Mouse (Mus musculus): ENCODE results near the gene Trmt1l.

DNA sequence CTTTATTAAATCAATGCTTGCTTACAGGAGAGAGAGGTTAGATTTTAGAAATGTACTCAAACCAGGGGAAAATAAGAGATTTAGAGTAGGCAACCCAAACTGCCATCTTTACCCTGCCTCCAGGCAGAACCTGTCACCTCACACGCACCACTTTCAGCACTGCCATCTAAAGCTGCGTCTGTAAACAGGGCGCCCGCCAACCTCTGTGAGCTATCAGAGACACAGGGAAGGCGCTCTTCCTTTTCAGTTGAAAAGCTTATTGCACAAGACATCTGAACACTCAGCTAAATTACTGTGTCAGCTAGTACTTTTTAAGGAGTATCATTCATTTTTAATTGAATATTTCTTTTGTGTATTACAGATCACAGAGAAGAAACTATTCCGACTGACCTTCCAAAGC is 61.5 kb downstream of the Trmt1l start:
- TF ChIP-seq CTCF (IDR thresholded peaks at IDR 0.05 in 2 of 3, conservative IDR thresholded peaks at IDR 0.05 in 1 of 3; ENCODE audit: control insufficient read depth in 1 of 3, insufficient read depth in 1 of 3, low read depth in 2 of 3, low read length in 3 of 3, poor library complexity in 1 of 3, severe bottlenecking in 1 of 3) (no peak), NRF1 (IDR thresholded peaks at IDR 0.05; ENCODE audit: insufficient read depth, low read depth, low read length, poor library complexity, severe bottlenecking) (no peak), EP300 (IDR thresholded peaks at IDR 0.05; ENCODE audit: low read depth in 1 of 2, low read length in 2 of 2) (no peak), MYC (IDR thresholded peaks at IDR 0.05; ENCODE audit: low read depth, low read length) (no peak), CHD2 (IDR thresholded peaks at IDR 0.05; ENCODE audit: low read length) (no peak), MAX (IDR thresholded peaks at IDR 0.05; ENCODE audit: low read length) (no peak), JUND (IDR thresholded peaks at IDR 0.05; ENCODE audit: low read depth, low read length) (no peak), SMC3 (IDR thresholded peaks at IDR 0.05; ENCODE audit: low read depth, low read length) (no peak)

All from MEL (cell line).